Mouse (Mus musculus) heart, embryonic 11.5 days (tissue): ENCODE measurements at regions not wholly inside any gene's neighbourhood (a gene's known extent, or its start where the extent isn't known, plus 50 kb on each side); places are given as distances from the start of the nearest gene placed in this dataset.

Experiments
- ATAC-seq: fragments of 200-750 bp; cut with Nextera tagmentation; replicated peaks from 2 replicates; pipeline ENCODE4 v1.8.0; 2017; ENCODE audit warnings: moderate library complexity; ENCODE audit not compliant: insufficient number of reproducible peaks, low FRiP score, low TSS enrichment
- H3K27ac ChIP-seq: fragments of 300-500 bp; sonication (generic); 2 replicates; pipeline ENCODE4 v1.5.1; 2014; ENCODE audit warnings: mild to moderate bottlenecking, low read depth, low read length
- H3K27me3 ChIP-seq: fragments of 300-500 bp; sonication (generic); 2 replicates; pipeline ENCODE4 v1.6.1; 2014; ENCODE audit warnings: mild to moderate bottlenecking, low read length, mixed read lengths; ENCODE audit not compliant: control insufficient read depth, insufficient read depth
- H3K36me3 ChIP-seq: fragments of 300-500 bp; sonication (generic); 2 replicates; pipeline ENCODE4 v1.6.1; 2014; ENCODE audit warnings: mild to moderate bottlenecking, low read length, moderate library complexity, mixed read lengths; ENCODE audit not compliant: control insufficient read depth, insufficient read depth
- H3K4me1 ChIP-seq: fragments of 300-500 bp; sonication (generic); 2 replicates; pipeline ENCODE4 v1.6.1; 2014; ENCODE audit warnings: low read length; ENCODE audit not compliant: control insufficient read depth, insufficient read depth
- H3K4me2 ChIP-seq: fragments of 300-500 bp; sonication (generic); 2 replicates; pipeline ENCODE4 v1.6.1; 2014; ENCODE audit warnings: mild to moderate bottlenecking, moderate library complexity
- H3K4me3 ChIP-seq: fragments of 300-500 bp; sonication (generic); 2 replicates; pipeline ENCODE4 v1.5.1; 2014; ENCODE audit warnings: low read depth, low read length
- H3K9ac ChIP-seq: fragments of 300-500 bp; sonication (generic); 2 replicates; pipeline ENCODE4 v1.6.1; 2014; ENCODE audit warnings: mild to moderate bottlenecking, low read depth, low read length, moderate library complexity
- H3K9me3 ChIP-seq: fragments of 300-500 bp; sonication (generic); replicated peaks from 2 replicates; pipeline ENCODE4 v1.6.1; 2016; ENCODE audit warnings: low read length; ENCODE audit not compliant: control insufficient read depth
- WGBS: fragments of 180-500 bp; shearing (Covaris S2); extraction: QIAGEN DNeasy Blood & Tissue Kit; methylation state at CpG from one replicate; pipeline ENCODE4 v1.1.7; 2014; ENCODE audit not compliant: insufficient replicate concordance; 5-methylcytosine and 5-hydroxymethylcytosine counted together

DNA sequence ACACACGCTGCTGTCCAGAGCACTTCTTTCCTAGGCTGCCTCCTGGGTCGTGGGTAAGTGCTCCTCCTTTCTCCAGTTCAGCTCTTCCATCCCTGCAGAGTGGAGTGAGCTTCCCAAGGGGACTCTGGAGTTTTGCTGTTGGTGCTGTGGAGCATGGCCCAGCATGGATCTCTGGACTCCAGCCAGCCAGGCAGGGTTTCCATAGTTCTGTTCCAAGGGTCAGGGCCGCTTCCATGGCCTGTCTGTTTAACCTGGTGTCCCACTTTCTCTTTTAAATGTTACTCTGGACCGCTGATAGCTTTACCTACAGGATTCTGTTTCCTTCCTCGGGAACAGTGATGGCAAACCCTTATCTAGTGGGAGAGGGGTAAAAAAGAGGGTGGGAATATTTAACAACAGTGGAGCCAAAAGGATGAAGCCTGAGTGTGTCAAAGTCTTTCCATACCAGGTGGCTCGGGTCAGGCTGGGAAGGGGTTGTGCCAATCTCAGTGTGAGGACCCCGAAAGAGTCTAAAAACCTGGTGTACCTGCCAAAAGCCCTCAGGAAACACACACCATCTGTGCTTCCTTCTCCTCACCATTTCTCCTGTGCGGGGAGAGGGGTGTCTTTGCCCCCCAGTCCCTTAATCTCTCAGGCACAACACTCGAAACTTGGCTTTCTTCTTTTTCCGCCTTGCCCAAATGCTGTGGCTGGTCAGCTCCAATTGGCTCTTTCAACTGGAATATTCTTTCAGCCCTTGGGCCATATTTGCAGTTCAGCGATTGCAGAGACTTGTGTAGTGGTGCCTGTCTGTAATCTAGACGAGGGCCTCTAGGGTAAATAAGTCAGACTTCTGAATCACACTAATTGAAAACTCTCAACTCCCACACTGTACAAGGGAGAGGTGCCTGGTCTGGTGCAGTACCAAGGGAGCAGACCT is 222.8 kb upstream of the Fam19a5 start:
- no peak for ATAC-seq
- WGBS: 71% methylated on average over 12 of the region's 12 CpGs

DNA sequence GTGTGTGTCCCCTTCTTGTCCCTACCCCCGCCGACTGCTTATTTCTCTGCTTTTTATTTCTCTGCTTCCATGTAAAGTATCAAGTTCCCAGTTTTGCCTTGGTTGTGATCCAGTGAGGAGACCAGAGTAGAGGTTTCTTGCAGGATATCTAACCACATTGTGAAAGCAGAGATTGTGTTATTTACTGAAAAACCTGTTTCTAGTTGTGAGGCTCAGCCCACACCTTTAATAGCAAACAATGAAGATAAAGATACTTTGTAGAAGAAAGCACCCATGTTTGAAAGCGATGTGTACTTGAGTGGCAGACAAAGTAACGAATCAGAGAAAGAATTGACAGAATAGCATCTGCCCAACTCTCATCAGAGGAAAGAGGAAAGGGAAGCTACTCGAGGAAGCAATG is 218.7 kb upstream of the Fam19a5 start:
- no peaks in the 10 kb centered on the region for H3K9me3 ChIP-seq
- H3K4me2 ChIP-seq: no peak overlapping the region
- no peaks in the 10 kb centered on the region for H3K36me3 ChIP-seq
- no peaks in the 10 kb centered on the region for H3K27me3 ChIP-seq
- no peak for ATAC-seq
- WGBS: 73% methylated on average over 5 of the region's 5 CpGs
- H3K4me3 ChIP-seq: no peak overlapping the region
- H3K4me1 ChIP-seq: no peaks in the 10 kb centered on the region
- no peak overlapping the region for H3K27ac ChIP-seq
- no peak overlapping the region for H3K9ac ChIP-seq

More for the DNA sequence above, 222.8 kb upstream of the Fam19a5 start:
- Histone ChIP-seq H3K4me2 (no peak overlapping the region), H3K27ac (no peak overlapping the region), H3K9me3 (no peaks in the 10 kb centered on the region), H3K4me3 (no peak overlapping the region), H3K4me1 (no peaks in the 10 kb centered on the region), H3K9ac (no peak overlapping the region), H3K27me3 (no peaks in the 10 kb centered on the region), H3K36me3 (no peaks in the 10 kb centered on the region)

DNA sequence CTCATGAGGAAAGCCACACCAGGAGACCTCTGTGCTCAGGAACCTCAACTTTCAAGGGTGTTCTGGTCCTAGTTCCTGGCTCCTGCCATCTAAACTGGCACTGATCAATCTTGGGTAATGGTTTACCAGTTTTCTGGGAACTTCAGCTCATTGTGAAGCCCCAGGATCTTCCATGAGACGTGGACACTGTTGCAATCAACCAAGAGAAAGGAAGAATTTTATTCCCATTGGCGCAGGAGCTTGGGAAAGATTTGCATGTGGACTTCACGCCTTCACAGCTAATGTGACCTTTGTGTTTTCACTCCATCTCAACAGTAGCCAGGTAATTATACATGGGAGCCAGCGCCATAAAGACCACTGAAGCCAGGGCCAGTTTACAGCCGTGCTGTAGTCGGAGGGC is 217.8 kb upstream of the Fam19a5 start:
- no peak for ATAC-seq
- Histone ChIP-seq H3K9me3 (no peaks in the 10 kb centered on the region), H3K4me3 (no peak overlapping the region), H3K36me3 (no peaks in the 10 kb centered on the region), H3K4me1 (no peaks in the 10 kb centered on the region), H3K4me2 (no peak overlapping the region), H3K9ac (no peak overlapping the region), H3K27ac (no peak overlapping the region), H3K27me3 (no peaks in the 10 kb centered on the region)
- 78% methylated on average over 6 of the region's 6 CpGs for WGBS

GRCm38 (mm10) chr15:87332441-87332840 is 211.7 kb upstream of the Fam19a5 start:
- Histone ChIP-seq H3K4me1 (no peaks in the 10 kb centered on the region), H3K4me2 (no peak overlapping the region), H3K36me3 (no peaks in the 10 kb centered on the region), H3K27ac (no peak overlapping the region), H3K27me3 (no peaks in the 10 kb centered on the region), H3K4me3 (no peak overlapping the region), H3K9ac (no peak overlapping the region), H3K9me3 (no peaks in the 10 kb centered on the region)
- 67% methylated on average over 3 of the region's 3 CpGs for WGBS
- no peak for ATAC-seq

DNA sequence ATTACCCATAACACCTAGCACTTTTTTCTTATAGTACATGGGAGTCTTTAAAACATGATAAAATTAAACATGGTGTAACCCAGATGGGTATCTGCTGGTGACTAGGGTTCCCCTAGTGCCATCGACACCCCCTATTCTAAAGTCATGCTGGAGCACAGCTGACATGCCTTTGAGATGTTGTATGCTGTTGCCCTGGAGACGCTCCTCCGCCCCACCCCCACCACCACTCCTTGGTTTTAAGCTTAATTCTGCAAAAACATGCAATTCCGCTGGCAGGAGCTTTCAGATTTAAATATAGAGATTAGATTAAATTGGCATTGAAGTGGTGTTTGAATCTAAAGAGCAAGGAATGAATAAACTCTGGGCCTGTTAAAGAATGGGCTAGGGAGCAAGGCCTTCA is 210.6 kb upstream of the Fam19a5 start:
- no peak for ATAC-seq
- no peak overlapping the region for H3K27ac ChIP-seq

GRCm38 (mm10) chr15:87334430-87334829 is 209.7 kb upstream of the Fam19a5 start:
- Histone ChIP-seq H3K36me3 (no peaks in the 10 kb centered on the region), H3K4me3 (no peak overlapping the region), H3K27me3 (no peaks in the 10 kb centered on the region), H3K4me1 (no peaks in the 10 kb centered on the region), H3K4me2 (no peak overlapping the region), H3K27ac (no peak overlapping the region), H3K9ac (no peak overlapping the region), H3K9me3 (no peaks in the 10 kb centered on the region)
- no peak for ATAC-seq
- 62% methylated on average over 4 of the region's 4 CpGs for WGBS

More for the DNA sequence above, 210.6 kb upstream of the Fam19a5 start:
- Histone ChIP-seq H3K9me3 (no peaks in the 10 kb centered on the region), H3K4me3 (no peak overlapping the region), H3K4me2 (no peak overlapping the region), H3K36me3 (no peaks in the 10 kb centered on the region), H3K27me3 (no peaks in the 10 kb centered on the region), H3K4me1 (no peaks in the 10 kb centered on the region), H3K9ac (no peak overlapping the region)
- 90% methylated on average over 4 of the region's 4 CpGs for WGBS

DNA sequence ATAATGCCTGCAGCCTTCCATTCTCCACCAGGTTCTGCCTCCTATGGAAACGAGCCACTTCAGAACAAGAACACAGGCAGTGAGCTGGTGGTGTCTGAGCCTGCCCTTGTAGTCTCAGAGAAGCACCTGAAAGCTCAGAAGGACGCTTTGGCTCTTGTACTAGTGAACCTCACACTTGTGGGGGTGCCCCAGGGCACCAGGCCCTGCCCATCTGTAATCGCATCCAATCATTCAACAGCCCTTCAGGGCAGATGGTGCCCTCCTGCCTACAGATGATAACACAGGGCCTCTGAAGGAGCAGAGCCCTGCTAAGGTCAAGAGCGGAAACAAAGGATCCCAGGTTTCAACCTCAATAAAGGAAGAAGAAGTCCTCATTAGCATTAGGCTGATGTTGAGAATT is 208.8 kb upstream of the Fam19a5 start:
- 73% methylated on average over 4 of the region's 4 CpGs for WGBS

DNA sequence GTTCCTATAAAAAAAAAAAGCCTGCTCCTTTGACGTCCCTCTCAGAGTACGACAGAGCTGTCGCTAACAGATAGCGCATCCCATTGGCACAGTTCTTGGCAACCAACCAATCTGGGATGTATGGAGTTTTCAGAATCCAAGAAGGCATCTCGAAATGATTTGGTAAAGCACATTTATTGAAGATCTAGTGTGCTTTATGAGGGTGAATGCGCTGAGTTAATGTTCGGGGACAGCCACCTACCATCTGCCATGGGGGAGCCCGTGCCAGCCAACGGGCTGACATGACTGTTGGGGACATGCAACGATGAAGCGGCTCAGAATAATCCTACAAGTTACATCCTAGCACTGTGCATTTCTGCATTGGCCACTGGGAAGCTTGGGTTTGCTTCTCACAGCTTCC is 208.4 kb upstream of the Fam19a5 start:
- H3K4me1 ChIP-seq: no peaks in the 10 kb centered on the region
- no peak overlapping the region for H3K4me3 ChIP-seq
- no peak for ATAC-seq

More for the DNA sequence above, 208.8 kb upstream of the Fam19a5 start:
- ATAC-seq: no peak
- Histone ChIP-seq H3K27me3 (no peaks in the 10 kb centered on the region), H3K27ac (no peak overlapping the region), H3K4me3 (no peak overlapping the region), H3K9ac (no peak overlapping the region), H3K4me2 (no peak overlapping the region), H3K36me3 (no peaks in the 10 kb centered on the region), H3K9me3 (no peaks in the 10 kb centered on the region), H3K4me1 (no peaks in the 10 kb centered on the region)

GRCm38 (mm10) chr15:87339904-87340303 is 204.2 kb upstream of the Fam19a5 start:
- Histone ChIP-seq H3K27me3 (no peaks in the 10 kb centered on the region), H3K4me2 (no peak overlapping the region), H3K4me3 (no peak overlapping the region), H3K4me1 (no peaks in the 10 kb centered on the region), H3K9ac (no peak overlapping the region), H3K36me3 (no peaks in the 10 kb centered on the region), H3K9me3 (no peaks in the 10 kb centered on the region), H3K27ac (no peak overlapping the region)
- 65% methylated on average over 3 of the region's 3 CpGs for WGBS
- ATAC-seq: no peak

More for the DNA sequence above, 208.4 kb upstream of the Fam19a5 start:
- Histone ChIP-seq H3K27ac (no peak overlapping the region), H3K27me3 (no peaks in the 10 kb centered on the region), H3K9ac (no peak overlapping the region), H3K9me3 (no peaks in the 10 kb centered on the region), H3K36me3 (no peaks in the 10 kb centered on the region), H3K4me2 (no peak overlapping the region)
- WGBS: 85% methylated on average over 11 of the region's 11 CpGs
